Mouse (Mus musculus) liver, embryonic 16.5 days (tissue): Measurements from ENCODE around the gene Cxcr6. TPM values are rescaled to one million over a fixed set of nuclear protein-coding genes. Genes with fewer than 3 reads are reported as not detected.

Experiments used
- ATAC-seq: fragments of 200-750 bp; cut with Nextera tagmentation; 2 replicates; pipeline ENCODE4 v1.8.0; 2017; ENCODE audit warnings: low read depth, mild to moderate bottlenecking, moderate number of reproducible peaks, moderate library complexity
- H3K27ac ChIP-seq: fragments of 300-500 bp; sonication (generic); 2 replicates; pipeline ENCODE4 v1.5.1; 2014; ENCODE audit warnings: mild to moderate bottlenecking, low read length
- H3K27me3 ChIP-seq: fragments of 300-500 bp; sonication (generic); 2 replicates; pipeline ENCODE4 v1.6.1; 2014; ENCODE audit warnings: low read depth, low read length, mixed read lengths; ENCODE audit not compliant: control insufficient read depth, insufficient read depth
- H3K36me3 ChIP-seq: fragments of 300-500 bp; sonication (generic); 2 replicates; pipeline ENCODE4 v1.6.1; 2014; ENCODE audit warnings: mild to moderate bottlenecking; ENCODE audit not compliant: control insufficient read depth, insufficient read depth
- H3K4me1 ChIP-seq: fragments of 300-500 bp; sonication (generic); 2 replicates; pipeline ENCODE4 v1.6.1; 2014; ENCODE audit warnings: low read depth, low read length, mixed read lengths; ENCODE audit not compliant: control insufficient read depth
- H3K4me2 ChIP-seq: fragments of 300-500 bp; sonication (generic); 2 replicates; pipeline ENCODE4 v1.6.1; 2014; ENCODE audit warnings: low read depth, low read length, mixed read lengths
- H3K4me3 ChIP-seq: fragments of 300-500 bp; sonication (generic); 2 replicates; pipeline ENCODE4 v1.5.1; 2014; ENCODE audit warnings: low read depth, mild to moderate bottlenecking, low read length
- H3K9ac ChIP-seq: fragments of 300-500 bp; sonication (generic); 2 replicates; pipeline ENCODE4 v1.6.1; 2014; ENCODE audit warnings: low read depth, low read length
- H3K9me3 ChIP-seq: fragments of 300-500 bp; sonication (generic); replicated peaks from 2 replicates; pipeline ENCODE4 v1.6.1; 2016; ENCODE audit warnings: low read length; ENCODE audit not compliant: control insufficient read depth
- WGBS: fragments of 180-500 bp; shearing (Covaris S2); extraction: QIAGEN DNeasy Blood & Tissue Kit; methylation state at CpG from one replicate; pipeline ENCODE4 v1.1.7; 2014; ENCODE audit not compliant: insufficient replicate concordance; 5-methylcytosine and 5-hydroxymethylcytosine counted together
- polyA plus RNA-seq: library from polyadenylated mRNA; unstranded; fragments of >200 nt; fragmentation: Nextera tagmentation; extraction: Ambion mirVana; gene quantifications from 2 replicates; pipeline ENCODE4 v1.2.1, GENCODE M21; 2015

Gene Cxcr6
- polyA plus RNA-seq, 1 experiment from 2014 or later, result 0.13 TPM

GRCm38 (mm10) chr9:123835851-123836250, 29.6 kb downstream of the Cxcr6 start:
- no peak for ATAC-seq
- WGBS, result 72% methylated on average over 3 of the region's 3 CpGs
- peaks cover 18% of the 10 kb centered on the region for H3K36me3 ChIP-seq
- no peaks in the 10 kb centered on the region for H3K27me3 ChIP-seq
- H3K4me2 ChIP-seq, result no peak overlapping the region
- no peak overlapping the region for H3K27ac ChIP-seq
- H3K4me3 ChIP-seq, result no peak overlapping the region
- H3K9ac ChIP-seq, result no peak overlapping the region
- no peaks in the 10 kb centered on the region for H3K4me1 ChIP-seq
- no peaks in the 10 kb centered on the region for H3K9me3 ChIP-seq

GRCm38 (mm10) chr9:123840243-123840642, 34.0 kb downstream of the Cxcr6 start:
- no peak overlapping the region for H3K4me3 ChIP-seq
- no peak overlapping the region for H3K4me2 ChIP-seq
- peaks cover 24% of the 10 kb centered on the region for H3K36me3 ChIP-seq
- H3K27ac ChIP-seq, result no peak overlapping the region
- H3K27me3 ChIP-seq, result no peaks in the 10 kb centered on the region
- no peaks in the 10 kb centered on the region for H3K9me3 ChIP-seq
- 70% methylated on average over 6 of the region's 6 CpGs for WGBS
- no peak for ATAC-seq
- H3K9ac ChIP-seq, result no peak overlapping the region
- peaks cover 4% of the 10 kb centered on the region for H3K4me1 ChIP-seq

- Histone ChIP-seq H3K27ac (no peak overlapping the region), H3K9ac (no peak overlapping the region), H3K9me3 (no peaks in the 10 kb centered on the region), H3K4me2 (no peak overlapping the region), H3K4me3 (no peak overlapping the region), H3K36me3 (peaks cover 5% of the 10 kb centered on the region; the same call in 1 of the 2 replicates), H3K27me3 (no peaks in the 10 kb centered on the region), H3K4me1 (peaks cover 25% of the 10 kb centered on the region)
- no peak for ATAC-seq
- WGBS, result 67% methylated on average over 3 of the region's 3 CpGs
Measured at GRCm38 (mm10) chr9:123844468-123844867, 38.2 kb downstream of the Cxcr6 start.

GRCm38 (mm10) chr9:123845120-123845519, 38.8 kb downstream of the Cxcr6 start:
- no peaks in the 10 kb centered on the region for H3K9me3 ChIP-seq
- peaks cover 31% of the 10 kb centered on the region for H3K4me1 ChIP-seq
- H3K4me2 ChIP-seq, result peak overlapping the region; percentile 13; the same call in 1 of the 2 replicates
- H3K27ac ChIP-seq, result peak overlapping the region; percentile 61
- H3K9ac ChIP-seq, result 0 out of 2 replicates have a peak overlapping the region, but pooled peaks have one; percentile 8
- H3K27me3 ChIP-seq, result no peaks in the 10 kb centered on the region
- ATAC-seq, result peak; percentile 68
- WGBS, result 16% methylated on average over 3 of the region's 3 CpGs
- no peak overlapping the region for H3K4me3 ChIP-seq
- H3K36me3 ChIP-seq, result peaks cover 5% of the 10 kb centered on the region; the same call in 1 of the 2 replicates

- peaks cover 5% of the 10 kb centered on the region; the same call in 1 of the 2 replicates for H3K36me3 ChIP-seq
- H3K9ac ChIP-seq, result no peak overlapping the region
- H3K4me2 ChIP-seq, result no peak overlapping the region
- peaks cover 40% of the 10 kb centered on the region for H3K4me1 ChIP-seq
- H3K27me3 ChIP-seq, result no peaks in the 10 kb centered on the region
- H3K4me3 ChIP-seq, result no peak overlapping the region
- ATAC-seq, result peak; percentile 67
- H3K27ac ChIP-seq, result peak overlapping the region; percentile 71
- no peaks in the 10 kb centered on the region for H3K9me3 ChIP-seq
- 29% methylated on average over 1 of the region's 1 CpGs for WGBS
Measured at GRCm38 (mm10) chr9:123846490-123846889, 40.2 kb downstream of the Cxcr6 start.

GRCm38 (mm10) chr9:123849976-123850695, 43.9 kb downstream of the Cxcr6 start:
- WGBS, result 56% methylated on average over 2 of the region's 2 CpGs
- H3K4me1 ChIP-seq, result peaks cover 40% of the 10 kb centered on the region
- H3K4me2 ChIP-seq, result peak overlapping the region; percentile 78
- H3K4me3 ChIP-seq, result peak overlapping the region; percentile 97
- H3K27ac ChIP-seq, result peak overlapping the region; percentile 94
- H3K36me3 ChIP-seq, result no peaks in the 10 kb centered on the region
- H3K27me3 ChIP-seq, result no peaks in the 10 kb centered on the region
- no peaks in the 10 kb centered on the region for H3K9me3 ChIP-seq
- ATAC-seq, result no peak
- H3K9ac ChIP-seq, result no peak overlapping the region

GRCm38 (mm10) chr9:123850705-123851061, 44.4 kb downstream of the Cxcr6 start:
- 3% methylated on average over 2 of the region's 2 CpGs for WGBS
- H3K4me3 ChIP-seq, result peak overlapping the region; percentile 97
- H3K4me2 ChIP-seq, result peak overlapping the region; percentile 78
- H3K9me3 ChIP-seq, result no peaks in the 10 kb centered on the region
- H3K9ac ChIP-seq, result peak overlapping the region; percentile 95
- H3K27ac ChIP-seq, result peak overlapping the region; percentile 94
- peaks cover 34% of the 10 kb centered on the region for H3K4me1 ChIP-seq
- H3K27me3 ChIP-seq, result no peaks in the 10 kb centered on the region
- no peaks in the 10 kb centered on the region for H3K36me3 ChIP-seq
- ATAC-seq, result no peak

- H3K4me3 ChIP-seq, result peak overlapping the region; percentile 97
- H3K4me1 ChIP-seq, result peaks cover 30% of the 10 kb centered on the region
- no peaks in the 10 kb centered on the region for H3K9me3 ChIP-seq
- peak overlapping the region; percentile 94 for H3K27ac ChIP-seq
- peak overlapping the region; percentile 95 for H3K9ac ChIP-seq
- under 1% methylated on average over 26 of the region's 27 CpGs for WGBS
- ATAC-seq, result peak; percentile 27
- H3K4me2 ChIP-seq, result peak overlapping the region; percentile 78
- no peaks in the 10 kb centered on the region for H3K36me3 ChIP-seq
- no peaks in the 10 kb centered on the region for H3K27me3 ChIP-seq
Measured at GRCm38 (mm10) chr9:123851062-123851712, 44.9 kb downstream of the Cxcr6 start.
